Mouse (Mus musculus): ENCODE results near the gene App.

Gene App

GRCm38 (mm10) chr16:84973446-84974175 is 200.0 kb downstream of the App start:
- no peak for DNase-seq (ENCODE audit: low spot score)

- peak; percentile 23 for DNase-seq (ENCODE audit: low spot score)
These were observed 201.8 kb downstream of the App start for GRCm38 (mm10) chr16:84971535-84972330.

- no peak for DNase-seq (ENCODE audit: low spot score)
These were observed 204.5 kb downstream of the App start for GRCm38 (mm10) chr16:84969026-84969425.

DNA sequence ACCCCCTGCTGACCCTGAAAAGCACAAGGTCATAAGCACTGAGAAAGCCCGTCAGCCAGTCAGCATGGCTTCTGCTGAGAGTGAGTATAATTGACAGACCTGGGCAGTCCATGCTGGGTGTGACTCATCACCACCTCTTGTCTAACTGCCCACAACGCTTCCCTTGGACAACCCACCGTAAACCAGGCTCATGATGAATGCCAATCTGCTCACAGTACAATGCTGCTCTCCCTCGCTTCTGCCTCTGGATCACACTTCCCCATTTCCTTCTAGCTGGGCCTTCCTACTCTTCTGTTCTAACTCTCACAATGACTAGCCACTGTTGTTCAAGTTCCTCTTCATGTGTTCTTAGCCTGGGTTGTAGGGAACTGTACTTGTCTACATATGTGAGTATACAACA is 206.6 kb downstream of the App start:
- DNase-seq (ENCODE audit: low spot score) = no peak

GRCm38 (mm10) chr16:84966096-84966495 is 207.5 kb downstream of the App start:
- no peak for DNase-seq (ENCODE audit: low spot score)

DNA sequence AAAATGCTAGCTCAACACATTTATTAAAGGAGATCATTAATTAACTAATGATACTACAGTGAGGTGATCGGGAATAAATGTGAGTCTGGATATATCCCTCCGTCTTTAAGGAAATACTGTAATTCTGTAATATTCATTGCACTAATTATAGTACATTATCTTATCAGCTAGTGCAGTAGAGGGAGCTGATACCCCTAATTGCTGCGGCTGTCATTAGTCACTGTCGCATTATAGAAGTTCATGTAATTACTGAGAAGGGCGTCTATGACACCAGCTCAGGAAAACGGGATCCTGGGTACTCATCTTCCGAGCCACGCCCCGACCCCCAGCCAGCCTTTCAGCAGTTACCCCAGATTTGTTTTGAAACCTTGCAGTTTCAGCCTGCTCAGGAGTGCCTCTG is 209.6 kb downstream of the App start:
- no peak for DNase-seq (ENCODE audit: low spot score)

- DNase-seq (ENCODE audit: low spot score) = no peak
These were observed 210.0 kb downstream of the App start for GRCm38 (mm10) chr16:84963527-84963926.

- DNase-seq (ENCODE audit: low spot score) = no peak
These were observed 216.3 kb downstream of the App start for GRCm38 (mm10) chr16:84957253-84957652.

DNA sequence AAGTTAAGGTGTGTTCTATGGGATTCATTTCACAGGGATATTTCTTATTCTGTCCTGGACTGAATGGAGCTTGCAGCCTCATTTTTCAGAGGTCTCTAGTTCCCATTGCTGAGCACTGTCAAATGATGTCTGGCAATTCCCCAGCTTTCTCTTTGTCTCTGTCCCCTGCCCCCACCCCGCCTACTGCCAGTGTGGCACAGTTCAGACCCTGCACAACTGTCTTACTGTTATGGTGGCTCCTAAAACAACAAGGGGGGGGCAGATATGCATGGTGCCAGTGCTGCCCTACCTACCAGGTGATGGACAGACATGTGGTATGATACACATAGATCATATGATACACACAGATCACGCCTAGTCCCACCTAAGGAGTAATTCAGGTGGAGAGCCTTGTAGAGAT is 216.9 kb downstream of the App start:
- no peak for DNase-seq (ENCODE audit: low spot score)

- no peak for DNase-seq (ENCODE audit: low spot score)
These were observed 217.7 kb downstream of the App start for GRCm38 (mm10) chr16:84955840-84956239.

GRCm38 (mm10) chr16:84955204-84955839 is 218.2 kb downstream of the App start:
- peak; percentile 83 for DNase-seq (ENCODE audit: low spot score)

DNA sequence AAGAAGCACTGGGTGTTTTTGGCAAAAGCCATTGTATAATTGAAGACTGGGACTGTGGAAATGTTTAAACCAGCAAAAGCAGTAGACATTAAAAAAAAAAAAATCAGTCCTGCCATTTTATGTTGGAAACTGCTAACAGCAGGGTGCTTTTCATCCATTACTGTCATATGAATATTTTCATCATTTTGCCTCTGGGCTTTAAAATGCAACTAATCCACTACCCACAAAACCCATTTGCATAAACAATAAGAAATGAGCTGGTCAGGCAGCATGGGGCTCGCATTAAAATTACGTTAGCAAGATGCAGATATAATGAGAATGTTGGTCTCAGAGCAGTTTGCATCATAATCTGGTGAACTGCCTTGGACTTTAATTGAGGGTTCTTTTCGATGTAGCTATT is 242.5 kb downstream of the App start:
- no peak for DNase-seq (ENCODE audit: low spot score)

DNA sequence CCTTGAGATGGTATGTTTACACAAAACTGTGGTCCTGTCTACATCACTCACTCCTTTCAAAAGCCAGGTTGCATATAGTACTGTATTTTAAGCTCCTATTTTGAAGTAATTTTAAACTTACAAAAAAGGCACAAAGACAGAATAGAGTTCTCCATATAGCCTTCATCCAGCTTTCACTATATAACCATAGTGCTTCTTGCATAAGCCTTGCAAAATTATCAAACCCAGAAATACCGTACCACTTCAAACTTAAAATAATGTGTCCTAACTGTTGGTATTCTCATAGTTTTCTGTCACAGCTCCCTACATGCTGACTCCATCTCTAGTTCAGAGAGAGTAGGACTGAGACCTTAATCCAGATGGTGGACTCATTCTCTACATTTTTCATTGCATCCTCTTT is 245.7 kb downstream of the App start:
- DNase-seq (ENCODE audit: low spot score) = no peak

DNA sequence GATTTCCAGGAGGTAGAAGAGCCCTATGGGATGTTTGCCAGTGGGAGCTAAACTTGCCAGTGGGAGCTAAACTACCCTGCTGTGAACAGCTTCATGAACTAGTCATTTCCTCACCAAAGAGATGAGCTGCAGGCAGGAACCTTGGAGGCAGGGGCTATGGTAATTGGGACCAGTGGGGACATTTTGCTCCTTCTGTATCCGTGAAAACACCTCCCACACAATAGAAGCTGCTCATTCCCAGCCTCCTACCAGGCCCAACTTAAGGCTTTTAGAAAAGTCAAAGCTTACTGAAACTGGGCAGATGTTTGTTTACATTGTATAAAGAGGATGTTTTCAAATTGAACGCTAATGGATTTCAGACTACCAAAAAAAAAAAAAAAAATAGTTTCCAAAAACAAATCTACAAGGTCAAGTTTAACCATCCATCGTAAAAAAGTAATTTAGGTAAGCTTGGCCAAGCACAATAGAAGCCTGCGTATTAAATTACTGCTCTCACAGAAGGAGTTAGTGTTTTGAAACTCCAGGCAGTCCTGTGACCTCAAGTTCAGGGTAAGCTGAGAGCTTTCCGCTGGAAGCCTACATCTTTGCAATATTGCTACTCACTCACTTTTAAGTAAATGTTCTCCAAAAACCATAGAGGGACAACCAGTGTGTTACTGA is 253.8 kb downstream of the App start:
- DNase-seq (ENCODE audit: low spot score) = no peak

DNA sequence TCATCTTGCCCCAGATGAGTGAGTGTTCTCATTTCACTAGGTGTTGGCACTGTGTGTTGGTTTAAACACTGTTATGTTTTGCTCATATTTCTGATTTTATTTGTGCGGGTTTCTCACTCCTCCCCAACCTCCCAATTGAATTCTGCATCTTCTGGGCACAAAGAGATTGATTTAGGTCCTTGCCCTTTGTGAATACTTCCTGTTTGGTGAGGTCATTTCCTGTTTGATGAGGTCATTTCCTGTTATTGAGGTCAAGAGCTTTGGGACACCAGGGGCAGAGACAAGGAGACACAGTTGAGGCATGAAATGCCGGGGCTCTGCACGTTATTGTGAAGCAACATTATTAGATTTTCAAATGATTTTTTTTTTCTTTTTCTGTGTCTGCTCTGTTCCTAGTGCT is 254.5 kb downstream of the App start:
- no peak for DNase-seq (ENCODE audit: low spot score)

- DNase-seq (ENCODE audit: low spot score) = no peak
These were observed 256.8 kb downstream of the App start for GRCm38 (mm10) chr16:84916772-84917171.

GRCm38 (mm10) chr16:84911477-84912165 is 261.9 kb downstream of the App start:
- no peak for DNase-seq (ENCODE audit: low spot score)

- DNase-seq (ENCODE audit: low spot score) = no peak
These were observed 270.6 kb downstream of the App start for GRCm38 (mm10) chr16:84902995-84903394.
